In genomic region chrX:50948633-50949032, GRCm38 (mm10) we compare ENCODE assay signal across 9 mouse cellular contexts. TPM values are rescaled to one million over a fixed set of nuclear protein-coding genes. Genes with fewer than 3 reads are reported as not detected.
DNase-seq lines count a peak whose midpoint lies in the region; ATAC-seq and TF ChIP-seq lines count a peak whose summit lies in the region.
"Had no signal": no experiment of that assay in that cellular context is flagged by ENCODE, and none has a peak within 500 bp of the region (broad histone marks: within the 10 kb centered on the region; RNA-seq: fewer than 3 reads in every experiment).

No protein-coding gene starts in this region.

- H3K27me3 ChIP-seq in kidney, embryonic 14.5 days (ENCODE audit: control insufficient read depth, insufficient read depth, low read length), result no peaks in the 10 kb centered on the region
- no peaks in the 10 kb centered on the region for H3K27me3 ChIP-seq in lung, embryonic 15.5 days
- H3K27me3 ChIP-seq in thymus, adult 2 months (ENCODE audit: control insufficient read depth, insufficient read depth, low read length), result no peaks in the 10 kb centered on the region

- DNase-seq in kidney, postnatal 14 days, result peak; percentile 10
- DNase-seq in adrenal gland, postnatal 14 days, result peak; percentile 52
- peak; percentile 24 to 64 for DNase-seq in gastrocnemius, postnatal 4 days (ENCODE audit: low spot score in 2 of 2)
- DNase-seq in thymus, adult 2 months, result no peak
- no peak for DNase-seq in frontal cortex, postnatal 14 days (ENCODE audit: low spot score in 2 of 2)
- DNase-seq: liver had no signal

- H3K4me2 ChIP-seq in kidney, embryonic 14.5 days (replicated peaks; ENCODE audit: low read depth, low read length), result no peak overlapping the region
- no peak overlapping the region for H3K4me2 ChIP-seq in lung, embryonic 15.5 days

- no peaks in the 10 kb centered on the region for H3K9me3 ChIP-seq in kidney, embryonic 14.5 days (ENCODE audit: control insufficient read depth, low read length)
- no peaks in the 10 kb centered on the region for H3K9me3 ChIP-seq in lung, embryonic 15.5 days

- no peak overlapping the region for H3K27ac ChIP-seq in kidney, embryonic 14.5 days (ENCODE audit: low read depth, low read length)
- peak overlapping the region; percentile 44; the same call in 1 of the 2 replicates for H3K27ac ChIP-seq in lung, embryonic 15.5 days
- no peak overlapping the region for H3K27ac ChIP-seq in thymus, adult 2 months (ENCODE audit: control insufficient read depth, insufficient read depth, low read length)

- no peaks in the 10 kb centered on the region for H3K4me1 ChIP-seq in kidney, embryonic 14.5 days (ENCODE audit: control insufficient read depth, insufficient read depth, low read length)
- no peaks in the 10 kb centered on the region for H3K4me1 ChIP-seq in lung, embryonic 15.5 days
- no peaks in the 10 kb centered on the region for H3K4me1 ChIP-seq in thymus, adult 2 months (replicated peaks; ENCODE audit: control insufficient read depth, insufficient read depth, low read length)

- TF ChIP-seq CTCF in thymus, adult 2 months (IDR thresholded peaks at IDR 0.05; ENCODE audit: borderline replicate concordance, control insufficient read depth, extremely low read depth, insufficient read depth, low read length, poor library complexity), result no peak

- ATAC-seq in kidney, embryonic 14.5 days (ENCODE audit: low FRiP score, low TSS enrichment), result no peak
- no peak; the same call in 1 of the 2 replicates for ATAC-seq in lung, embryonic 15.5 days (ENCODE audit: borderline replicate concordance, extremely low read depth, low FRiP score, low TSS enrichment)
- ATAC-seq in megakaryocyte progenitor cell, adult 5-6 weeks (replicated peaks; ENCODE audit: poor library complexity), result no peak

- H3K4me3 ChIP-seq in kidney, embryonic 14.5 days (ENCODE audit: low read length), result no peak overlapping the region
- no peak overlapping the region for H3K4me3 ChIP-seq in lung, embryonic 15.5 days
- H3K4me3 ChIP-seq in thymus, adult 2 months (ENCODE audit: control insufficient read depth, insufficient read depth, low read length), result no peak overlapping the region

- TF ChIP-seq POLR2A in thymus, adult 2 months (IDR thresholded peaks at IDR 0.05; ENCODE audit: control insufficient read depth, extremely low read depth, insufficient read depth, low read length, poor library complexity), result no peak

- no peaks in the 10 kb centered on the region for H3K36me3 ChIP-seq in kidney, embryonic 14.5 days (ENCODE audit: control insufficient read depth, insufficient read depth, low read length)
- H3K36me3 ChIP-seq in lung, embryonic 15.5 days, result no peaks in the 10 kb centered on the region
- no peaks in the 10 kb centered on the region for H3K36me3 ChIP-seq in thymus, adult 2 months (ENCODE audit: control insufficient read depth, insufficient read depth, low read length)

- H3K9ac ChIP-seq in kidney, embryonic 14.5 days (ENCODE audit: low read depth, low read length), result no peak overlapping the region
- no peak overlapping the region for H3K9ac ChIP-seq in lung, embryonic 15.5 days

- 41% methylated on average over 2 of the region's 2 CpGs for WGBS in kidney, embryonic 14.5 days
- WGBS in lung, embryonic 15.5 days, result 11% methylated on average over 2 of the region's 2 CpGs
- 82% methylated on average over 2 of the region's 2 CpGs for WGBS in thymus, adult 2 months

RNA-seq across cellular contexts. Expression of gene Frmd7, which starts 6.1 kb away (rescaled TPM):
- polyA plus RNA-seq in kidney, embryonic 14.5 days (2014; fragmentation: Nextera tagmentation; extraction: Ambion mirVana), result not detected in 2 replicates
- total RNA-seq in adrenal gland, postnatal 14 days (2021), result 0.19 TPM in 1 of 2 replicates, not detected in the other
- total RNA-seq in gastrocnemius, postnatal 4 days (2021), result 1 to 10 TPM in 1 of 2 experiments, under 1 TPM in 1; 0.91 to 1.6 TPM
- polyA plus RNA-seq in lung, embryonic 15.5 days (2015; fragmentation: Nextera tagmentation; extraction: Ambion mirVana), result 0.17 TPM in 1 of 2 replicates, not detected in the other
- 0.08 and 0.16 TPM in 2 replicates for polyA plus RNA-seq in thymus, adult 2 months (2012; rRNA removed)
- total RNA-seq in megakaryocyte progenitor cell, adult 5-6 weeks (2015), result not detected in 2 replicates
- total RNA-seq in megakaryocyte progenitor cell, adult 5-6 weeks (2017), result not detected in 2 replicates

Comparison
In these comparisons a context has a peak if more than half of its experiments do, and no peak if none do; other contexts are left out.
1. DNase-seq: peak in kidney, postnatal 14 days (single experiment), adrenal gland, postnatal 14 days (single experiment) and gastrocnemius, postnatal 4 days (2 of 2); none in thymus, adult 2 months (single experiment) and frontal cortex, postnatal 14 days (0 of 2).